ENCODE assay signal across 9 mouse cellular contexts in genomic region chr4:116876630-116876994, GRCm38 (mm10). TPM values are rescaled to one million over a fixed set of nuclear protein-coding genes. Genes with fewer than 3 reads are reported as not detected.
DNase-seq lines count a peak whose midpoint lies in the region; ATAC-seq lines count a peak whose summit lies in the region.
"Had no signal": no experiment of that assay in that cellular context is flagged by ENCODE, and none has a peak within 500 bp of the region (broad histone marks: within the 10 kb centered on the region; RNA-seq: fewer than 3 reads in every experiment).

No protein-coding gene starts in this region.

- peak; percentile 37; the same call in 1 of the 2 replicates for ATAC-seq in cerebellum, adult (ENCODE audit: insufficient number of reproducible peaks, low FRiP score, low TSS enrichment)
- peak; percentile 64 for ATAC-seq in intestine, embryonic 16.5 days
- peak; percentile 43; the same call in 1 of the 2 replicates for ATAC-seq in liver, embryonic 11.5 days (replicated peaks; ENCODE audit: low FRiP score)
- ATAC-seq in midbrain, embryonic 16.5 days = peak; percentile 50

- peaks cover 24% of the 10 kb centered on the region for H3K4me1 ChIP-seq in forebrain, embryonic 10.5 days
- H3K4me1 ChIP-seq in intestine, embryonic 16.5 days (ENCODE audit: control insufficient read depth, insufficient read depth, low read length) = 0 out of 2 replicates have a peak, but pooled peaks cover 2% of the 10 kb centered on the region
- peaks cover 3% of the 10 kb centered on the region for H3K4me1 ChIP-seq in liver, embryonic 11.5 days (replicated peaks; ENCODE audit: control insufficient read depth, insufficient read depth, low read length)
- peaks cover 8% of the 10 kb centered on the region for H3K4me1 ChIP-seq in midbrain, embryonic 16.5 days (ENCODE audit: control insufficient read depth, insufficient read depth, low read length)

- no peaks in the 10 kb centered on the region for H3K9me3 ChIP-seq in forebrain, embryonic 10.5 days
- H3K9me3 ChIP-seq in intestine, embryonic 16.5 days (ENCODE audit: control insufficient read depth, low read length) = no peaks in the 10 kb centered on the region
- no peaks in the 10 kb centered on the region for H3K9me3 ChIP-seq in liver, embryonic 11.5 days (ENCODE audit: control insufficient read depth, low read length)
- H3K9me3 ChIP-seq in midbrain, embryonic 16.5 days (replicated peaks; ENCODE audit: control insufficient read depth, low read length, poor library complexity, severe bottlenecking) = no peaks in the 10 kb centered on the region

- 0% methylated on average over 15 of the region's 15 CpGs for WGBS in forebrain, embryonic 10.5 days
- 0% methylated on average over 15 of the region's 15 CpGs for WGBS in intestine, embryonic 16.5 days
- 1% methylated on average over 15 of the region's 15 CpGs for WGBS in liver, embryonic 11.5 days
- 0% methylated on average over 15 of the region's 15 CpGs for WGBS in midbrain, embryonic 16.5 days

- H3K4me2 ChIP-seq in intestine, embryonic 16.5 days (ENCODE audit: low read depth, low read length) = peak overlapping the region; percentile 97
- H3K4me2 ChIP-seq in liver, embryonic 11.5 days = peak overlapping the region; percentile 98
- peak overlapping the region; percentile 70 for H3K4me2 ChIP-seq in midbrain, embryonic 16.5 days (ENCODE audit: low read length)

- H3K9ac ChIP-seq in intestine, embryonic 16.5 days (ENCODE audit: low read depth, low read length) = peak overlapping the region; percentile 82
- peak overlapping the region; percentile 64 for H3K9ac ChIP-seq in liver, embryonic 11.5 days (ENCODE audit: low read depth, low read length)
- peak overlapping the region; percentile 87 for H3K9ac ChIP-seq in midbrain, embryonic 16.5 days (ENCODE audit: low read depth, low read length)

- no peaks in the 10 kb centered on the region for H3K36me3 ChIP-seq in forebrain, embryonic 10.5 days (replicated peaks)
- no peaks in the 10 kb centered on the region for H3K36me3 ChIP-seq in intestine, embryonic 16.5 days (ENCODE audit: control insufficient read depth, insufficient read depth, low read length)
- H3K36me3 ChIP-seq in liver, embryonic 11.5 days (ENCODE audit: control insufficient read depth, insufficient read depth, low read length) = no peaks in the 10 kb centered on the region
- H3K36me3 ChIP-seq in midbrain, embryonic 16.5 days (ENCODE audit: control insufficient read depth, insufficient read depth, low read length) = no peaks in the 10 kb centered on the region

- peak overlapping the region; percentile 92 for H3K4me3 ChIP-seq in forebrain, embryonic 10.5 days
- H3K4me3 ChIP-seq in intestine, embryonic 16.5 days (ENCODE audit: low read length) = peak overlapping the region; percentile 82
- H3K4me3 ChIP-seq in liver, embryonic 11.5 days (ENCODE audit: low read depth, low read length) = peak overlapping the region; percentile 80
- H3K4me3 ChIP-seq in midbrain, embryonic 16.5 days (ENCODE audit: low read depth, low read length) = peak overlapping the region; percentile 71

- H3K27me3 ChIP-seq in forebrain, embryonic 10.5 days (ENCODE audit: poor library complexity, severe bottlenecking) = peaks cover 17% of the 10 kb centered on the region
- H3K27me3 ChIP-seq in intestine, embryonic 16.5 days (replicated peaks; ENCODE audit: control insufficient read depth, insufficient read depth, low read length) = peaks cover 5% of the 10 kb centered on the region; the same call in 1 of the 2 replicates
- peaks cover 42% of the 10 kb centered on the region for H3K27me3 ChIP-seq in liver, embryonic 11.5 days (replicated peaks; ENCODE audit: control insufficient read depth, insufficient read depth, low read length)
- H3K27me3 ChIP-seq in midbrain, embryonic 16.5 days (ENCODE audit: control insufficient read depth, insufficient read depth, low read depth, low read length) = no peaks in the 10 kb centered on the region

- H3K27ac ChIP-seq in forebrain, embryonic 10.5 days = peak overlapping the region; percentile 98
- H3K27ac ChIP-seq in intestine, embryonic 16.5 days (ENCODE audit: low read length) = no peak overlapping the region
- no peak overlapping the region for H3K27ac ChIP-seq in liver, embryonic 11.5 days (ENCODE audit: low read depth, low read length)
- peak overlapping the region; percentile 95 for H3K27ac ChIP-seq in midbrain, embryonic 16.5 days (ENCODE audit: low read length)
- H3K27ac ChIP-seq: macrophage had no signal

- no peak for DNase-seq in cerebellum, adult 9-11 months
- DNase-seq in Muller cell, postnatal 12 days (ENCODE audit: inconsistent ontology term) = peak; percentile 65
- no peak for DNase-seq in forebrain, embryonic 10.5 days (ENCODE audit: extremely low spot score, low spot score)
- no peak for DNase-seq in liver, embryonic 11.5 days (ENCODE audit: low spot score)
- peak; percentile 35 for DNase-seq in thymus, postnatal 4 days

RNA-seq across cellular contexts. Expression of gene Zswim5, which starts 0.6 kb away (rescaled TPM):
- 5.5 and 5.7 TPM in 2 replicates for polyA plus RNA-seq in forebrain, embryonic 10.5 days (2016; fragmentation: Nextera tagmentation; extraction: Ambion mirVana)
- polyA plus RNA-seq in intestine, embryonic 16.5 days (2015; fragmentation: Nextera tagmentation; extraction: Ambion mirVana) = 1.2 and 1.4 TPM in 2 replicates
- 0.23 and 0.29 TPM in 2 replicates for polyA plus RNA-seq in liver, embryonic 11.5 days (2014; fragmentation: Nextera tagmentation; extraction: Ambion mirVana)
- polyA plus RNA-seq in midbrain, embryonic 16.5 days (2015; fragmentation: Nextera tagmentation; extraction: Ambion mirVana) = 4.2 and 5.1 TPM in 2 replicates

RNA-seq across cellular contexts. Expression of gene Hpdl, which starts 55.1 kb away (rescaled TPM):
- 1.5 and 2.2 TPM in 2 replicates for polyA plus RNA-seq in forebrain, embryonic 10.5 days (2016; fragmentation: Nextera tagmentation; extraction: Ambion mirVana)
- 1.5 and 1.9 TPM in 2 replicates for polyA plus RNA-seq in intestine, embryonic 16.5 days (2015; fragmentation: Nextera tagmentation; extraction: Ambion mirVana)
- polyA plus RNA-seq in liver, embryonic 11.5 days (2014; fragmentation: Nextera tagmentation; extraction: Ambion mirVana) = 1.2 and 1.4 TPM in 2 replicates
- 0.59 and 0.82 TPM in 2 replicates for polyA plus RNA-seq in midbrain, embryonic 16.5 days (2015; fragmentation: Nextera tagmentation; extraction: Ambion mirVana)
- polyA plus RNA-seq: macrophage had no signal

Comparison
In these comparisons a context has a peak if more than half of its experiments do, and no peak if none do; other contexts are left out.
1. DNase-seq: peak in Muller cell, postnatal 12 days (single experiment) and thymus, postnatal 4 days (single experiment); none in cerebellum, adult 9-11 months (single experiment), forebrain, embryonic 10.5 days (single experiment) and liver, embryonic 11.5 days (single experiment).
2. H3K27ac ChIP-seq: peak in forebrain, embryonic 10.5 days (single experiment) and midbrain, embryonic 16.5 days (single experiment); none in intestine, embryonic 16.5 days (single experiment) and liver, embryonic 11.5 days (single experiment).
3. Peak in every context shown above with its lines, with median percentiles within 50 percentile points of each other: ATAC-seq, H3K4me3 ChIP-seq, H3K4me2 ChIP-seq and H3K9ac ChIP-seq.